Mouse (Mus musculus): Measurements from ENCODE around the gene Tmem53.

The Tmem53 gene

DNA sequence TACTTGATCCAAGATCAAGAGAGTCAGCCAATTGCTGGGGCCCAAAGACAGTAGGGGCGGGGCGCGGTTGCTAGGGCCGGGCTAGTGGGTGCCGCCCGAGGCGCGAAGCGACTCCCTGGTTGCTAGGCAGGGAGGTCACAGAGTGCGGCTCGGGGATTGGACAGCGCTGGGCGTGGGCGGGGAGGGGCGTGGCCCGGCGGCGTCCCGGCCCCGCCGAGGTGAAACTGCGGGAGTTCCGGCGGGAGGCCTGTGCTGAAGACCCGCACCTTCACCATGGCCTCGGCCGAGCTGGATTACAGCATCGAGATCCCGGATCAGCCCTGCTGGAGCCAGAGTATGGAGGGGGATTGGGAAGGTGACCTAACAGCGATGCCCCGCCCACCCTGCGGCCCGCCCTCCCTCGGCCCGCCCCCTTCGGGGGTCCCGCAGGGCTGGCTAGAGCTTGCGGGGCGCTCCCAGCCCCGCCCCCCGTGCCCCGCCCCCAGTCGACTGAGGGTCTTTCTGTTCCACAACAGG, at the start of gene Tmem53, which contains the start of gene Armh1:
Gene Tmem53, plus strand, starts transcription at position 151 of the 516 bp plus-strand sequence.
Gene Armh1, minus strand, starts transcription at position 325 of the 516 bp plus-strand sequence.
- peak; percentile 64 for DNase-seq (ENCODE audit: low read depth, low spot score)

DNA sequence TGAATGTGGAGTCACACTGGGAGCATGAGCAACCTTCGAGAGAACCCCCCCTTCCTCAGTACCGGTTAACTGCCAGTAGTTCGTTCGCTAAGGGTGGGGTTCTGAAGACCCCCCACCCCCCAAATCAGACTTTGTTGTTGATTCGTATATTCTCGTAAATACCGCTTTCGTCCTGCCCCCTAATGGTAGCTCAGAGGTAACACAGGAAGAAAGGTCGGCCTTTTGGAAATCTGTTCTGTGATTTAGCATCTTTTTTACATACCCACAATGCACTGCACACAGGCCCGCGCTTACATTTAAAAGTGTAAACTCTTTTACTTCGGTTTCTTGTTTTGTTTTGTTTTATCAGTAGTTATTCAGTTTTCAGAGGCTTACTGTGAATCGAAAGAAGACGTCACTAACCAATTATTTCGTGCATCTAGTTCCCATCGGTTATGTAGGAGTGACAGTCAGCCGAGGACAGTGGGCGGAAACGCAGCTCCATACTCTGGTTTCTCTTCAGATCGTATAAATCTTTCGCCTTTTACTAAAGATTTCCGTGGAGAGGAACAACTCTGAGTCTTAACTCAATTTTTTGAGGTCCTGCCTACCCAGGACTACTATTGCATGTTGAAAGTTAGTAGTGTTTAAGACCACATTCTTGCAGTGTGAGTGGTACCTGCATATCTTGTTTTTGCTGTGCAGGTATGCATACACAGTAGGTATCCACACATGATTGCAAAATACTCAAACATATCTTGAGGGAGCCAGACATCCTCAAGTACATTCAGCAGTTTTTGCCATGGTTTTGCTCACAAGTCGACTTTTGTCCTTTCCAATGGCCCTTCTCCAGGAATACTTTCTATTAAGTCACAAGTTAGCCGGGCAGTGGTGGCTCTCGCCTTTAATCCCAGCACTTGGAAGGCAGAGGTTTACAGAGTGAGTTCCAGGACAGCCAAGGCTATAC, 49.4 kb upstream of the Tmem53 start:
- DNase-seq (ENCODE audit: low read depth, low spot score) = no peak

DNA sequence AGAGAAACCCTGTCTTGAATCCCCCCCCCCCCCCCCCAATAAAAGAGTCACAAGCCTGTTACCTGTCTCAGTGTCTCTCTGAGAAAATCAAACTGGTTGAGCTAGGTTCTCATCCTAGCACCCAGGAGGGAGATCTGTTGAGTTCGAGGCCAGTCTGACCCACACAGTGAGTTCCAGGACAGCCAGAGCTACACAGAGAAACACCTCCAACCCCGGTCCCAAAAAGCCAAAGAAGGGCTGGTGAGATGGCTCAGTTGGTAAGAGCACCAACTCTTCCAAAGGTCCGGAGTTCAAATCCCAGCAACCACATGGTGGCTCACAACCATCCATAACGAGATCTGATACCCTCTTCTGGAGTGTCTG, 48.8 kb upstream of the Tmem53 start:
- DNase-seq (ENCODE audit: low read depth, low spot score) = no peak

DNA sequence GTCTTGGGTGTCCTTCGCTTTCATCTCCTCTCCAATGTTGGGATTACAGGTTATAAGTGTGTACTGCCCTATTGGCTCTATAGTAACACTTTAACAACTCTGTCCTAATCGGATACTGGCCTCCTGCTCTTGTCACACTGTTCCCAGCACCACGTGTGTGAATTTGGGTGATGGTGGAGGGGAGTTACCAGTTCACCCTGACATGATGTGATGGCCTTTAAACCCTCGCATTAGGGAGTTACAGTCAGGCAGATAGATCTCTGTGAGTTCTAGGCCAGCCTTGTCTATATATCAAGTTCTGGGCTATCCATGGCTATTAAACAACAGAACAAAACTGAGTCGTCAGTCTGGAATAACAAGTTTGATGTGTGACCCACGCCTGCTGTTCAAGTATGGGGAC, 42.2 kb upstream of the Tmem53 start:
- no peak for DNase-seq (ENCODE audit: low read depth, low spot score)

DNA sequence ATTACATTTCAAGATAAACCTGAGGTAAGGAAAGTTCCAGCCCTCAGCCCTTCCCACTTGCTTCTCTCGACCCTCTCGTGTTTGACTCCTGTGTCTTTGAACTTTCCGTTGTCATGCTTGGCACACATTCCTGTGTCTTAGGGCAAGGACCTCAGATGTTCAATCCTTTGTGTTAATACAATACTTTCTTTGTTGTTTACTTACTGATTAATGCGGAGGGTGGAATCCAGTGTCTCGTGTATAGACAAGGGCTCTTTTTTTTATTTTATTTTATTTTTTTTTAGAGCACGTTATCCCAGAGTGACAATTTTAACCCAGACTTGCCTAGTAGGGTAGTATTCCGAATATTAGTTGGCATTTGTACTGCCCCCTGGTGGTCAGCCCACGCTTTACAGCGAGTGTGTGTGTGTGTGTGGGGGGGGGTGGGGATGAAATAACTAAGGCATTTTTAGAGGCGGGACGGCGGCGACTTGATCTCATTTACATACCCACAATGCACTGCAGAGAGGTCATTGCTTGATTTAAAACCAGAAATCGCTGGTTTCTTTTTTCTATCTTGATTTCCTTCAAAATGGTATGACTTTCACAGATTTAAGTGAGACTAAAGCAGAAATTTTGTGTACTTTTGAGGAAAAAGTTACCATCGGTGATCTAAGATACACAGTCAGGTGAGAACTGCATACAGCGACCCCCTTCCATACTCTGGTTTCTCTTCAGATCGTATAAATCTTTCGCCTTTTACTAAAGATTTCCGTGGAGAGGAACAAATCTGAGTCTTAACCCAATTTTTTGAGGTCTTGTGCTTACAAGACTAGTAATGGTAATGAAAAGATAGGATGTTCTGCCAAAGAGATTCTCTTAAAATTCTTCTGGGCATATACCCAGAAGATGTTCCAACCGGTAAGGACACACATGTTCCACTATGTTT, 41.3 kb upstream of the Tmem53 start:
- DNase-seq (ENCODE audit: low read depth, low spot score) = no peak

DNA sequence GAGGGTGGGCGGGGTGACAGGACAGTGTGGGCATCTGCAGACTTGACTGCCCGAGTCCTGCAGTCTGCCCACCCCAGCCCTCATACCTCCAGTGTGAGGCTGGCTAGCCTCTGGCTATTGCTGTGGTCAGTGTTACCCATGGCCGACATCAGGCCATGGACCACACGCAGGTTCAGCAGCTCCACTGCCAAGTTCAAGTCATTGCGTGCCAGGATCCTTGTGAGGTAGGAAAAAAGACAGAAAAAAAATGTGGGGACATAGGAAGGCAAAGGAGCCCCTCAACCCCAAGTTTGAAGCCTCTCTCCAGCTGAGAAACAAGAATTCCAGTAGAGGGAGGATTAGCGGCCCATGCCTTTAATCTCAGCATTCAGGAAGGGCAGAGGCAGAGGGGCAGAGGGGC, 37.5 kb upstream of the Tmem53 start:
- DNase-seq (ENCODE audit: low read depth, low spot score) = no peak

DNA sequence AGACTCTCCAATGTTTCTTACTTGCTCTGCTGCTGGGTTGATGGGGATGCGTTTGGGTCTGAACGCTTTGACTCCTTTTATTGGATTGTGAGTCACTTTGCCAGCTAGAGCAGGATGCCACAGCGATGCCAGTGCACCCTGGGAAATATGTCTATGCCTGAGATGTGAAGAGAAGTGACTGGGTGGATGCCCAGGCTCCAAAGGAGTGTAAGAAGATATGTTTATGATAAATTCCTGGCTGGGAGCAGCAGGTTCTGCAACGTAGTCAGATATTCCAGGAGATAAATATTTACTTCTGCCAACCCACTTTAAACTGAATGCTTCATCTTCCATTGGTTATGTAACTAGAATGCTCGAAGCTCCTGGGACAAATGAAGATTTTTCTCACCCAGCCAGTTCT, 34.7 kb upstream of the Tmem53 start:
- no peak for DNase-seq (ENCODE audit: low read depth, low spot score)

DNA sequence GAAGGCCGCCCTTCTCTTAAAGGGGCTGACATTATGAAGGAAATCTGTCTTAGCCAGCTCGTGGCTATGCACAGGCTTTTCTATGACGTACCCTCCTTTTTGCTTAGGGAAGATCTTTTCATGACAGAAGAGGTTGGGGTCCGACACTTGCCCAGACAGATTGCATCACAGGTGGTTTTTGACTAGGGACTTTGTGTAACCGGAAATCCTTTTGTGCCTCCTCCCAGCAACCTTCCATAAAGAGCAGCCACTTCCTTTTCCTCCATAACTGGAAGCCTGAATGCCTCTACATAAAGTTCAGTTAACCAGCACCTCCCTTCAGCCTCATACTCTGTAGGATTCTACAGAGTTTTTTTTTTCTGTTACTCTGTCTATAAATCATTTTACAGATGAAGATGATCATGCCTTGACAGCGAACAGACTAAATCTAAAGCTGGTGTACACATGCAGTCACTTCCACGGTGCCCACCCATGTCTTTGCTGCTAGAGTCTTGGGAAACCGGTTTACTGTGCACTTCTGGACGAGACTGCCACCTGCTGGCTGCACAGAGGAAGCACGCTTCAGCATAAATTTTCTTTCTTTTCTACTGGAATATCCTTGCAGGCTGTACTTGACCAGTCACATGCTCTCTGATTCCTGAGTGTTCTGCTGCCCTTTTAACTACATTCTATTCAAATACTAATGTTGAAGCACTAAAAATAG, 33.1 kb upstream of the Tmem53 start:
- no peak for DNase-seq (ENCODE audit: low read depth, low spot score)

DNA sequence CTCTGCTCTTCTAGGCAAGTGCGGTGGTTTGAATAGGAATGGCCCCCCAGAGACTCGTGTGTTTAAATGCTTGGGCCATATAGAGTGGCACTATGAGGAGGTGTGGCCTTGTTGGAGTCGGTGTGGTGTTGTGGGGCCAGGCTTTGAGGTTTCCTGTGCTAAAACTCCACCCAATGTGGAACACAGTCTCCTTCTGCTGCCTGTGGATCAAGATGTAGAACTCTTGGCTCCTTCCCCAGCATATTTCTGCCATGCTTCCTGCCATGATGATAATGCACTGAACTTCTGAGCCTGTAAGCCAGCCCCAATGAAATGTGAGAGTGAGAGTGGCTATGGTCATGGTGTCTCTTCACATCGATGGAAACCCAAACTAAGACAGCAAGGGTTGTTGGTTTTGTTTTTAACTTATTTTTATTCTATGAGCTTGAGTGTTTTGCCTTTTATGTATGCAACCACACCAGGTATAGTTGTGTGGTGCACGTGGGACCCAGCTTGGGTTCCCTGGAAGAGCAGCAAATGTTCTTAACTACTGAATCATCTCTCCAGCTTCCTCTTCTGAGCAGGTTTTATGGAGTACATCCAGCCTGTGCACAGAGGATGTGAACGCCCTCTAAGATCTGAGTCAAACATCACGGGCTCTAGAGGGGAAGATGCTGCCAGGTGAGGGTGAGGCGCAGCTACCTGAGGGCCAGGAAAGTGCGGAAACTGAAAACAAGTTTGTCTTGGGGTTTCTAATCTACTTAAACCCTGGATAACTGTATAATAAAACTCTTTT, 30.8 kb upstream of the Tmem53 start:
- DNase-seq (ENCODE audit: low read depth, low spot score) = no peak

DNA sequence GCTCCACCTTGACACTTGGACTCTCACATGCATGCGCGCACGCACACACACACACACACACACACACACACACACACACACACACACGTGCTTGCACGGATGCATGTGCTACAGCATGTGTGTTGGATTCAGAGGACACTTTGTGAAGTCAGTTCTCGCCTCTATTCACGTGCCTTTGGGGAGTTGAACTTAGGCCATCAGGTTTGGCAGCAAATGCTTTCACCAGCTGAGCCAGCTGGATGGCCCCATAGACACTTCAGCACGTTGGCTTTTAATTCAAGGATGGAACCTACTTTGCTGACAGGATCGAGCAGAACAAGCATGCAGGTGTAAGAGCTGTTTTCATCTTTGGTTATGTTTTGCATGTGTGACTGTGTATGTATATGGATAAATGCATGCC, 29.9 kb upstream of the Tmem53 start:
- DNase-seq (ENCODE audit: low read depth, low spot score) = no peak

DNA sequence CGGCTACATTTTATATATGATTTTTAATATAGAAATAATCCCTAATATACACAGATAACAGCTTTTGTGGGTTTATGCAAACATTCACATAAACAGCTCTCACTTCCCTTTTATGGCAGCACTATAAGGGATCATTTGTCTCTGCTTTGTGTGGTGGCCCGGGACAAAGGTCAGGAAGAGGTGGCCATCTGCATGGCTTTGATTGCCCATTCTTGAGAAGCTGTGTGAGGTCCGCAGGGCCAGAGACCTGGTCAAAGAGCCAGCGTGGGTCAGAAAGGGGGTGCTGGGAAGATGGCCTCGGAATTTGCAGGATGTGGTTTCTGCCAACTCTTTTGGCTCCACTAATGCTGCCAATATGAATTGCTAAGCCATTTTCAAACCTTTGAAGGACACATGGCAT, 28.8 kb upstream of the Tmem53 start:
- no peak for DNase-seq (ENCODE audit: low read depth, low spot score)

DNA sequence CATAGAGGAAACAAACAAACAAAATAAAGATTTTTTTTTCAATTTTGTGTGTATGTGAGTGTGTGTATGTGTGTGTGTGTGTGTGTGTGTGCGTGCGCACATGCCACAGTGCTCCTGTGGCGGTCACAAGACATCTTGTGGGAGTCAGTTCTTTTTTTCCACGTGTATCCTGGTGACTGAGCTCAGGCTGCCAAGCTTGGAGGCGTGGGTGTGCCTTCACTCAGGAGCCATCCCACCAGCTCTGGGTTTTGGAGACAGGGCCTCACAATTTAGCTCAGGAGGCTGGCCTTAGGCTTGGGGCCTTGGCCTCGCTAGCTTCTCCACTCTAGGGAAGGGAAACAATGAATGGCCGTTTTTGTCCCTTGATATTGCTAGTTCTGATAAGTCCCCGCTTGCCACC, 27.6 kb upstream of the Tmem53 start:
- DNase-seq (ENCODE audit: low read depth, low spot score) = no peak

DNA sequence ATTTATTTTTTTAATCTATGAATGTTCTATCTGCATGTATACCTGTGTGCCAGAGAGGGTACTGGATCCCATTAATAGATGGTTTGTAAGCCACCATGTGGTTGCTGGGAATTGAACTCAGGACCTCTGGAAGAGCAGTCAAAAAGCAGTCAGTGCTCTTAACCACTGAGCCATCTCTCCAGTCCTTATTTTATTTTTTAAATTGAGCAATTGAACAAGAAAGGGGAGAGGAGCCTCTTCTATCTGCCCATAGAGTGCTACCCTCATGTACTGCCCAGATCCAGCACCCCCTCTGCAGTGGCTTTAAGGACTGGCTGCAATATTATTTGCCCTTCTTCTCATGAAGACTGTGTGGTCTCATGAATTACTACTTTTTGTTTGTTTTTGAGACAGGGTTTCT, 26.5 kb upstream of the Tmem53 start:
- no peak for DNase-seq (ENCODE audit: low read depth, low spot score)

DNA sequence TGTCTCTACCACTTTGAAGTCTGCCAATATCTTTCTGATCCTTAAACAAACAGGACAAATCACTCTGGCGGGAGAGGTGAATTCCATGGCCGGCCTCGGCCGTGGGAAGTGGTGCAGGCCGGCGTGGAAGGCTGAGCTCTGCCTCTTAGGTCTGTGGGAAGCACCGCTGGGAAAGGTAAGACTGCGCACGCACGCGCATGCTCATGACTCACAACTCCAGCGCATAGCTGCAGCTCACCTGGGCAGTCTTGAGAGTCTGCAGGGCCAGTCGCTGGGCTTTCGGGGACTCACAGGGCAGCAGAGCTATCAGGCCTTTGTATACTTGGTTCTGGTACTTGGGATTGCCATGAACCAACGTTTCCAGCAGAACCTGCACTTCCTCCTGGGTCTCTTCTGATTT, 22.2 kb upstream of the Tmem53 start:
- no peak for DNase-seq (ENCODE audit: low read depth, low spot score)

DNA sequence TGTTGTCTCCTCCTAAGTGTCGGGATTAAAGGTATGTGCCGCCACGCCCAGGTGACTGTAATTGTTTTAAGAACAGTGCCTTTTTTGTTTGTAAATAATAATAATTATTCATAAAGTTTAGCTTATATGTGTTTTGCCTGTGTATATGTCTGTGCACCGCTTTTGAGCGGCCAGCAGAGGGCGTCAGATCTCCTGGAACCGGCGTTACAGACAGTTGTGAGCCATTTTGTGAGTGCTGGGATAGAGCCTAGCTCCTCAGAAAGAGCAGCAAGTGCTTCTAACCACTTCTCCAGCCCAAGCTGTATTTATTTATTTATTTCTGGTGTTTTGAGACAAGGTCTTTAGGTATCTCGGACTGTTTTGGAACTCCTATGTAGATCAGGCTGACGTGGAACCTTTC, 21.4 kb upstream of the Tmem53 start:
- DNase-seq (ENCODE audit: low read depth, low spot score) = no peak

DNA sequence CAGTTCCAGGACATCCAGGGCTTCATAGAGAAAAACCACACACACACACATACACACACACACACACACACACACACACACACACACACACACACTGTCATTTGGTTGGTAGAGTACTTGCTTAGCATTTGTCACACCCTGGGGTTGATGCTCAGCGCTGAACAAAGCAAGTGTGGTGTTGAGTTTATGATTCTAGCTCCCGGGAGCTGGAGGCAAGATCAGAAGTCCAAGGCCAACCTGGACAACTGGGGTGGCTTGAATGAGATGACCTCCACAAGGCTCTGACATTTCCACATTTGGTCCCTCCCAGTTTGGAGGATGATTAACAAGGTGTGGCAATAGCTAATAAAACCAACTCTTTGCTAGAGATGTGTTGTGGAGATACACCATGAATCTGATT, 20.5 kb upstream of the Tmem53 start:
- no peak for DNase-seq (ENCODE audit: low read depth, low spot score)

DNA sequence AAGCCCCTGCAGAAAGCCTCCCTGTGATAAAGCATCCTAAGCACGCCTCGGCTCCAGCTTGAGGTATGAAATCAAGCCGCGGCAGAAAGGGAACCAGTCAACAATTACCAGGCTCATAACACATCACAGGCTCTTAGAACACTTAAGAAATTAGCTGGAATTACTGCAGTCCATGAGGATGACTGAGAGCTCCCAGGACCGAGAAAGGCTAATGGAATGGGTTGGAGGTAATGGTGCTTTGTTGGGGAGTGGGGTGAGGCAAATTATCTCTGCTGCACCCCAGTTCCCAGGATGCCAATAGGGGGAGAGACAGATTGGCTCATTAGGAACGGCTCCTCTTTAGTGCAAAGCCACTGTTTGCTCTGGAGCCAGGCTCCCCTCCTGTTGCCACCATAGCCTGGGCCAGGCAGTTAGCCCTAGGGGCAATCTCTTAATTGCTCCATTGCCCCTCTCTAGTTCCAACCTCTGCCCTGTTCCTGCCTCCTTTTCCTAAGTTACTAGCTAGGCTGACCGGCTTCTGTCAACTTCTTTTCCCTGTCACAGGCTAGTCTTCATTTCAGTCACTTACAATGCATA, 17.5 kb upstream of the Tmem53 start:
- no peak for DNase-seq (ENCODE audit: low read depth, low spot score)

DNA sequence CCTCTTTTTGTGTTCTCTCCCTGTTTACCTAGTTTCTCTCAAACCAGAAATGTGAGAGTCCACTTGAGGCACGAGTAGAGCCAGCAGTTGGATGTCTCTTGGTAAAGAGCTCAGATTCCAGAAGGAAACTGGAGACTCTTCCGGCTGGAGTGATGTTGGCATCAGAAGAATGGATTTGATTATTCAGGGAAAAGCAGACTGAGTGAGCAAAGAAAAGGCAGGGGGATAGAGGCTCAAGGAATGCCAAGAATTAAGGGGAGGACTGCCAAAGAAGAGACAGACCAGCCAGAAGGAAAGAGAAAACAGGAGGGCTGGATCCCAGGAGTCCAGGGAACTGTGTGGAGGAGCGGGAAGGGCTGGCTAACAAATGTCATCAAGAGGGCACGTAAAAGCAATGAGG, 15.9 kb upstream of the Tmem53 start:
- no peak for DNase-seq (ENCODE audit: low read depth, low spot score)

DNA sequence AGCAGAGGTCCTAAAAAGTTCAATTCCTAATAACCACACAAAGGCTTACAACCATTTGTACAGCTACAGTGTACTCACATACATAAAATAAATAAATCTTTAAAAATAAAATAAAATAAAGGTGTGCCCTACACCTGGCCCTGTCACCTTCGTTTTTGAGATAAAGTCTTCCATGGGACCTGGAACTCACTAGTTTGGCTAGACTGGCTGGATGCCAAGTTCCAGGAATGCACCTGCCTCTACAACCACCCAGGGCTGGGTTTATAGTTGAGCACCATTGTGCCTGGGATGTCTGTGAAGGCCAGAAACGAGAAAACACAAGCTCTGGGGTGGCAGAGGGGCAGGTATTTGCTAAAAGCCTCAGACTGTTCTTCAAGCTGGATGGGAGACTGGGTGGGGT, 12.6 kb upstream of the Tmem53 start:
- DNase-seq (ENCODE audit: low read depth, low spot score) = no peak

DNA sequence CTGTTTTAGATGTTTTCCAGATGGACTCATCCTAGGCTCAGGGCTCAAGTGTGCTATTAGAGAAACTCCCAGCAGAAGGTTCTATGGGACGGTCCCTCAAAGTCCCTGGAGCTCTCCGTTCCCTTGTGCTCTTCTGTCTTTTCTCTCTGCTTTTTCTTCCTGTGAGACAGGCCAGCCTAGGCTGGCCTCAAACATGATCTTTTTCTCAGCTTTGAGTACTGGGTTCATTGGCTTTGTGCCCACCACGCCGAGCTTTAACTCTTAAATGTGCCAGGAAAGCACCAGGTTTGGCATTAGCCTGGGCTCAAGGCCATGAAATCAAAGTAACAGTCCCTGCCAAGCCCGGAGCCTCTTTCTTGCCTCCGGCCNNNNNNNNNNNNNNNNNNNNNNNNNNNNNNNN, 10.9 kb upstream of the Tmem53 start:
- DNase-seq (ENCODE audit: low read depth, low spot score) = no peak

DNA sequence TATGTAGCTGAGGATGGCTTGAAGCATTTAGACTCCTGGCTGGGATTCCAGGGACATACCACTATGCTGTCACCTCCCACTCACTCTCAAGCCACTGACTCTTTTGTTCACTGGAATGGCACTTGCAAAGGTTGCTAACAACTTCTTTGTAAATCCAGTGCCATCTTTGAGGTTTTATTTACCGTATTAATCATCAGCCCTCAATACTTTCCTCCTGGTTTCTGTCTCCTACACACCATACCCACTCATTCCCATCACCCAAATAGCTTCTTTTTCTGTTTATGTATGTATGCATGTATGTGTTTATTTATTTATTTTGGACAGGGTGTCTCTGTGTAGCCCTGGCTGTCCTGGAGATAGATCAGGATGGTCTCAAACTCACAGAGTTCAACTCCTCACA, 769 bp upstream of the Tmem53 start:
- no peak for DNase-seq (ENCODE audit: low read depth, low spot score)
